18 mouse cellular contexts compared by ENCODE assay signal in the genomic region with DNA sequence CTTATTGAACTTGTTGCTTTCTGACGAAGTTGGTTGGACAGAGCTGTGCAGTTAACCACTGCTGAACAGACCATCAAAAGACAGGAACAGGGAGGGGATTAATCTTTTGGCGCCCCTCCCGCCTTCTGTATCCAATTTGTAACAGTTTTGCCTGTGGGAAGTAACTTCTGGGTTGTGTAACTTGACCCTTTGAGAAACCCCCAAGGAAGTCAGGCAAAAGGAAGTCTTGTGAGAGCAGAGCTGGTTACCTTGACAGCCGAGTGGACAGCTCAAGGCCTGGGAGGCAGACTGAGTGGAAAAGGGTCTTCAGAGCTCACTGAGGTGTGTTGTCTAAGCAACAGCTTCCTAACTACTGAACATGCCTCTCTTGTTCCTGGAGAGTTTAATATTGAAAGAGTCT.
DNase-seq lines count a peak whose midpoint lies in the region; ATAC-seq and TF ChIP-seq lines count a peak whose summit lies in the region.
"Had no signal": no experiment of that assay in that cellular context is flagged by ENCODE, and none has a peak within 500 bp of the region (broad histone marks: within the 10 kb centered on the region; RNA-seq: fewer than 3 reads in every experiment).

No protein-coding gene starts in this region.

- H3K36me3 ChIP-seq in hindbrain, embryonic 11.5 days (ENCODE audit: control insufficient read depth, insufficient read depth, low read length), result no peaks in the 10 kb centered on the region
- H3K36me3 ChIP-seq in hindbrain, embryonic 13.5 days, result no peaks in the 10 kb centered on the region
- H3K36me3 ChIP-seq in embryonic facial prominence, embryonic 15.5 days, result no peaks in the 10 kb centered on the region
- no peaks in the 10 kb centered on the region for H3K36me3 ChIP-seq in limb, embryonic 14.5 days (ENCODE audit: control insufficient read depth, insufficient read depth, low read length)
- H3K36me3 ChIP-seq: kidney, embryonic 15.5 days; liver, embryonic 15.5 days; midbrain, embryonic 12.5 days had no signal

- no peak for TF ChIP-seq CTCF in brain, embryonic 14.5 days (IDR thresholded peaks at IDR 0.05; ENCODE audit: borderline replicate concordance, extremely low read depth, insufficient read depth, insufficient read length)

- peak; percentile 21 for DNase-seq in hindbrain, embryonic 11.5 days (ENCODE audit: low spot score)
- peak; percentile 10 for DNase-seq in brain, embryonic 14.5 days (ENCODE audit: low read depth)
- DNase-seq in limb, embryonic 14.5 days (ENCODE audit: low spot score), result peak; percentile 38
- no peak for DNase-seq in lung, postnatal 25 days (ENCODE audit: low spot score)
- DNase-seq in layer of hippocampus, postnatal 36 days, result no peak
- DNase-seq: cerebellum, postnatal 14 days; gastrocnemius, adult 2 months; heart, adult 2 months; layer of hippocampus, adult 9-11 months; lung, postnatal 10 days had no signal

- no peak for ATAC-seq in hindbrain, embryonic 11.5 days (ENCODE audit: low FRiP score)
- ATAC-seq in hindbrain, embryonic 13.5 days (ENCODE audit: low FRiP score), result no peak
- 0 out of 2 replicates have a peak, but pooled peaks have one; percentile 15 for ATAC-seq in embryonic facial prominence, embryonic 15.5 days (ENCODE audit: insufficient number of reproducible peaks, low FRiP score, low TSS enrichment, low read depth)
- no peak for ATAC-seq in limb, embryonic 14.5 days (ENCODE audit: low FRiP score, low read depth)
- no peak for ATAC-seq in CD4-positive, CD25-positive, alpha-beta regulatory T cell, adult 4 months
- ATAC-seq: forebrain, embryonic 14.5 days; Patski had no signal

- H3K4me2 ChIP-seq in hindbrain, embryonic 11.5 days (replicated peaks; ENCODE audit: low read depth, low read length), result no peak overlapping the region
- H3K4me2 ChIP-seq in hindbrain, embryonic 13.5 days, result no peak overlapping the region
- no peak overlapping the region for H3K4me2 ChIP-seq in embryonic facial prominence, embryonic 15.5 days (replicated peaks)
- H3K4me2 ChIP-seq in limb, embryonic 14.5 days (replicated peaks; ENCODE audit: low read depth, low read length, severe bottlenecking), result no peak overlapping the region
- H3K4me2 ChIP-seq: kidney, embryonic 15.5 days; liver, embryonic 15.5 days; midbrain, embryonic 12.5 days had no signal

- H3K27ac ChIP-seq in hindbrain, embryonic 11.5 days (ENCODE audit: low read depth, low read length), result no peak overlapping the region
- no peak overlapping the region for H3K27ac ChIP-seq in hindbrain, embryonic 13.5 days
- no peak overlapping the region for H3K27ac ChIP-seq in embryonic facial prominence, embryonic 15.5 days (replicated peaks)
- H3K27ac ChIP-seq in limb, embryonic 14.5 days (replicated peaks; ENCODE audit: low read depth, low read length), result no peak overlapping the region
- H3K27ac ChIP-seq: gastrocnemius, adult 2 months; heart, adult 2 months; kidney, embryonic 15.5 days; liver, embryonic 15.5 days; midbrain, embryonic 12.5 days had no signal

- 33% methylated on average over 4 of the region's 4 CpGs for WGBS in hindbrain, embryonic 11.5 days
- WGBS in hindbrain, embryonic 13.5 days, result 26% methylated on average over 4 of the region's 4 CpGs
- WGBS in embryonic facial prominence, embryonic 15.5 days, result 6% methylated on average over 4 of the region's 4 CpGs
- WGBS in limb, embryonic 14.5 days, result 1% methylated on average over 4 of the region's 4 CpGs

- H3K9me3 ChIP-seq in hindbrain, embryonic 11.5 days (ENCODE audit: control insufficient read depth, low read length), result no peaks in the 10 kb centered on the region
- H3K9me3 ChIP-seq in hindbrain, embryonic 13.5 days, result no peaks in the 10 kb centered on the region
- no peaks in the 10 kb centered on the region for H3K9me3 ChIP-seq in embryonic facial prominence, embryonic 15.5 days (replicated peaks)
- no peaks in the 10 kb centered on the region for H3K9me3 ChIP-seq in limb, embryonic 14.5 days (ENCODE audit: control insufficient read depth, low read length)
- H3K9me3 ChIP-seq: kidney, embryonic 15.5 days; liver, embryonic 15.5 days; midbrain, embryonic 12.5 days had no signal

- no peaks in the 10 kb centered on the region for H3K27me3 ChIP-seq in hindbrain, embryonic 11.5 days (ENCODE audit: control insufficient read depth, insufficient read depth, low read length)
- H3K27me3 ChIP-seq in hindbrain, embryonic 13.5 days, result no peaks in the 10 kb centered on the region
- H3K27me3 ChIP-seq in embryonic facial prominence, embryonic 15.5 days, result no peaks in the 10 kb centered on the region
- no peaks in the 10 kb centered on the region for H3K27me3 ChIP-seq in limb, embryonic 14.5 days (ENCODE audit: control insufficient read depth, insufficient read depth, low read length)
- H3K27me3 ChIP-seq: kidney, embryonic 15.5 days; liver, embryonic 15.5 days; midbrain, embryonic 12.5 days; Patski had no signal

- H3K4me3 ChIP-seq in hindbrain, embryonic 11.5 days (ENCODE audit: low read depth, low read length), result no peak overlapping the region
- no peak overlapping the region for H3K4me3 ChIP-seq in hindbrain, embryonic 13.5 days
- no peak overlapping the region for H3K4me3 ChIP-seq in embryonic facial prominence, embryonic 15.5 days (replicated peaks)
- no peak overlapping the region for H3K4me3 ChIP-seq in limb, embryonic 14.5 days (replicated peaks; ENCODE audit: low read length)
- H3K4me3 ChIP-seq: gastrocnemius, adult 2 months; heart, adult 2 months; kidney, embryonic 15.5 days; liver, embryonic 15.5 days; midbrain, embryonic 12.5 days had no signal

- no peak overlapping the region for H3K9ac ChIP-seq in hindbrain, embryonic 11.5 days (ENCODE audit: low read depth, low read length)
- H3K9ac ChIP-seq in hindbrain, embryonic 13.5 days, result no peak overlapping the region
- H3K9ac ChIP-seq in embryonic facial prominence, embryonic 15.5 days, result no peak overlapping the region
- H3K9ac ChIP-seq in limb, embryonic 14.5 days (ENCODE audit: low read depth, low read length, severe bottlenecking), result no peak overlapping the region
- H3K9ac ChIP-seq: kidney, embryonic 15.5 days; liver, embryonic 15.5 days; midbrain, embryonic 12.5 days had no signal

- no peaks in the 10 kb centered on the region for H3K4me1 ChIP-seq in hindbrain, embryonic 11.5 days (replicated peaks; ENCODE audit: control insufficient read depth, insufficient read depth, low read length)
- no peaks in the 10 kb centered on the region for H3K4me1 ChIP-seq in hindbrain, embryonic 13.5 days (replicated peaks)
- H3K4me1 ChIP-seq in embryonic facial prominence, embryonic 15.5 days, result no peaks in the 10 kb centered on the region; the same call in 1 of the 2 replicates
- peaks cover 4% of the 10 kb centered on the region; the same call in 1 of the 2 replicates for H3K4me1 ChIP-seq in limb, embryonic 14.5 days (ENCODE audit: control insufficient read depth, insufficient read depth, low read length)
- H3K4me1 ChIP-seq: kidney, embryonic 15.5 days; liver, embryonic 15.5 days; midbrain, embryonic 12.5 days had no signal

- TF ChIP-seq POLR2A in brain, embryonic 14.5 days (IDR thresholded peaks at IDR 0.05; ENCODE audit: borderline replicate concordance, extremely low read depth, insufficient read depth, insufficient read length, poor library complexity, severe bottlenecking), result no peak
- TF ChIP-seq POLR2A in limb, embryonic 14.5 days (IDR thresholded peaks at IDR 0.05; ENCODE audit: borderline replicate concordance, extremely low read depth, insufficient read depth, insufficient read length), result no peak

Comparison
In these comparisons a context has a peak if more than half of its experiments do, and no peak if none do; other contexts are left out.
1. DNase-seq: peak in hindbrain, embryonic 11.5 days (single experiment), brain, embryonic 14.5 days (single experiment) and limb, embryonic 14.5 days (single experiment); none in lung, postnatal 25 days (single experiment) and layer of hippocampus, postnatal 36 days (0 of 2).